In the genomic region with DNA sequence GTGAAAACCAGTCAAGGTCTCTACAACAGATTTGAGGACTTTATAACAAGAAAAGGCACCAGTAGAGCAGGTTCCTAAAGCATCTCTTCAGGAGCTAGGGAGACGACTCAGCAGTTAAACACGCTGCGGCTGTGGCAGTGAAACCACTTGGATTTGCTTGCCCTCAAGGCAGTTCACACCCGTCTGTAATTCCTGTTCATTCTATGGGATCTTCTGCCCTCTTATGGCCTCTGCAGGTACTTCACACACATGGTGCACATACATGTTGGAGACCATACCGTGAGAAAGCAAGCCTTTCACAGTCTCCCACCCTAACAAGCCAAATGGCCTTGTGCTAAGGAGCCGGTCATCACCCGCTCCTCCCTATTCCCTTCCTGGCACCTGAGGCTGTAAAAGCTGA, we compare ENCODE assay signal across 35 mouse cellular contexts.
"Had no signal": no experiment of that assay in that cellular context is flagged by ENCODE, and none has a peak within 500 bp of the region (broad histone marks: within the 10 kb centered on the region; RNA-seq: fewer than 3 reads in every experiment).

No protein-coding gene starts in this region.

- H3K36me3 ChIP-seq: heart, embryonic 12.5 days; heart, embryonic 13.5 days; heart, embryonic 15.5 days; hindbrain, embryonic 10.5 days; hindbrain, embryonic 12.5 days; hindbrain, embryonic 13.5 days; hindbrain, embryonic 15.5 days; intestine, embryonic 15.5 days; kidney, embryonic 15.5 days had no signal

- H3K27me3 ChIP-seq: heart, embryonic 15.5 days had no signal

- ATAC-seq: hindbrain, embryonic 16.5 days; hindbrain, postnatal 0 days; inflammation-experienced regulatory T-cells, adult 6 months; intestine, embryonic 15.5 days; intestine, embryonic 16.5 days; intestine, postnatal 0 days had no signal

- DNase-seq: heart, postnatal 10 days; heart, postnatal 14 days; heart, postnatal 36 days; heart, postnatal 4 days; kidney, adult 11 months; kidney, adult 18-20 months; kidney, adult 2 months; kidney, adult 8-10 months; kidney, adult 9 months; kidney, postnatal 10 days; kidney, postnatal 14 days; kidney, postnatal 25 days; kidney, postnatal 36 days; kidney, postnatal 4 days; layer of hippocampus, adult 9-11 months; layer of hippocampus, postnatal 36 days had no signal

- H3K9ac ChIP-seq: heart, embryonic 12.5 days; heart, embryonic 13.5 days; heart, embryonic 15.5 days; hindbrain, embryonic 12.5 days; hindbrain, embryonic 13.5 days; hindbrain, embryonic 14.5 days; hindbrain, embryonic 15.5 days; intestine, embryonic 15.5 days; kidney, embryonic 15.5 days had no signal

- H3K4me2 ChIP-seq: heart, embryonic 11.5 days; heart, embryonic 12.5 days; heart, embryonic 13.5 days; heart, embryonic 15.5 days; hindbrain, embryonic 12.5 days; hindbrain, embryonic 13.5 days; hindbrain, embryonic 14.5 days; hindbrain, embryonic 15.5 days; intestine, embryonic 15.5 days; kidney, embryonic 15.5 days had no signal

- H3K27ac ChIP-seq: heart, embryonic 13.5 days; heart, embryonic 15.5 days; hindbrain, embryonic 10.5 days; hindbrain, embryonic 12.5 days; hindbrain, embryonic 13.5 days; hindbrain, embryonic 14.5 days; hindbrain, embryonic 15.5 days; hindbrain, postnatal 0 days; intestine, embryonic 15.5 days; kidney, embryonic 15.5 days; kidney, postnatal 0 days; layer of hippocampus, adult 2 months; left cerebral cortex, adult 2 months had no signal

- H3K4me3 ChIP-seq: heart, embryonic 12.5 days; heart, embryonic 13.5 days; heart, embryonic 15.5 days; hindbrain, embryonic 10.5 days; hindbrain, embryonic 12.5 days; hindbrain, embryonic 13.5 days; hindbrain, embryonic 15.5 days; intestine, embryonic 15.5 days; kidney, embryonic 15.5 days; layer of hippocampus, adult 2 months; left cerebral cortex, adult 2 months had no signal

- H3K9me3 ChIP-seq: heart, embryonic 15.5 days; hindbrain, embryonic 15.5 days; intestine, embryonic 15.5 days had no signal
